In the genomic region with DNA sequence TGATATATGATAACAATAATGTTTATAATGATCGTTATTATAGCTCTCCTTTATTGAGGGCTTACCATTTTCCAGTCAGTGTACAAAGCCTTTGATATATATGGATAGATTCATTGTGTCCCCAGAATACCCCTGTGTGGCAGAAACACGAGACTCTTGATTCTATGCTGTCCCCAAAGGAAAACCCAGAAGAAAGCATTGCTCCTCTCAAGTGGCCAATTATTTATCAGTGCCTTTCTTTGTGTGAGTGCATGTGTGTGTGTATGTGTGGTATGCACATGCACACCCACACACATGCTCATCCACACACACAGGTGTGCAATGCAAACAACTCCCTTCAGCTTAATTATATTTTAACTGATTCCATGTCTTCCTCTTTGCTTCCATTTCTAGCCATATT, we compare ENCODE assay signal across 17 mouse cellular contexts. TPM values are rescaled to one million over a fixed set of nuclear protein-coding genes. Genes with fewer than 3 reads are reported as not detected.
"Had no signal": no experiment of that assay in that cellular context is flagged by ENCODE, and none has a peak within 500 bp of the region (broad histone marks: within the 10 kb centered on the region; RNA-seq: fewer than 3 reads in every experiment).

No protein-coding gene starts in this region.

- H3K36me3 ChIP-seq: limb, embryonic 10.5 days; midbrain, embryonic 10.5 days; neural tube, embryonic 12.5 days; stomach, embryonic 15.5 days had no signal

- H3K9me3 ChIP-seq: limb, embryonic 10.5 days; midbrain, embryonic 10.5 days; neural tube, embryonic 12.5 days; stomach, embryonic 15.5 days had no signal

- H3K4me2 ChIP-seq: liver, embryonic 11.5 days; lung, embryonic 14.5 days; neural tube, embryonic 12.5 days; stomach, embryonic 15.5 days had no signal

- H3K27ac ChIP-seq: limb, embryonic 10.5 days; midbrain, embryonic 10.5 days; neural tube, embryonic 12.5 days; stomach, embryonic 15.5 days had no signal

- H3K9ac ChIP-seq: lung, embryonic 14.5 days; neural tube, embryonic 12.5 days; stomach, embryonic 15.5 days had no signal

- H3K27me3 ChIP-seq: neural tube, embryonic 12.5 days; stomach, embryonic 15.5 days had no signal

- DNase-seq: kidney, postnatal 10 days; kidney, postnatal 4 days; lung, embryonic 14.5 days; lung, postnatal 10 days; lung, postnatal 4 days; midbrain, embryonic 14.5 days; spleen, adult 18-20 months; thymus, adult 2 months; thymus, postnatal 25 days had no signal

- H3K4me1 ChIP-seq: limb, embryonic 10.5 days; midbrain, embryonic 10.5 days; neural tube, embryonic 12.5 days; stomach, embryonic 15.5 days had no signal

- H3K4me3 ChIP-seq: left cerebral cortex, adult 2 months; limb, embryonic 10.5 days; midbrain, embryonic 10.5 days; myocyte; neural tube, embryonic 12.5 days; stomach, embryonic 15.5 days had no signal

RNA-seq across cellular contexts. Expression of gene Arpp21, which starts 25.8 kb away (rescaled TPM):
- polyA plus RNA-seq: urinary bladder, adult 2 months had no signal
